Mouse (Mus musculus): ENCODE results near the gene Bspry.

DNA sequence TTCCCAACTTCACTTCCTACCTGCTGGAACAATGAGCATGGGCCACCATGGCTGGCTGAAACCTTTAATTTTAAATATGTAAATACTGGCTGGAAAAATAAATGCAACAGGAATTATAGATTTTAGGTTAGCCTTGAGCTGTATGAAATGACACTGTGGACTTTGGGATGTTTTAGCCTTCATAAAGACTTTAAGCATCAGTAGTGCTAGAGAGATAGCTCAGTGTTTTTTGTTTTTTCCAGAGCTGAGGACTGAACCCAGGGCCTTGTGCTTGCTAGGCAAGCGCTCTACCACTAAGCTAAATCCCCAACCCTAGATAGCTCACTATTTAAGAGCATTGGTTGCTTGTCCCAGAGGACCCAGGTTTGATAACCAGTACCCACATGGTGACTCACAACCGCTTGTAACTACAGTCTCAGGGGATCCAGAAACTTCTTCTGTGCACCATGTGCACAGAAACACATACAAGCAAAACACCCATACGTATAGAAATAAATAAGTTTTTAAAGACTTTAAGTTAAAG is 42.5 kb upstream of the Bspry start:
- TF ChIP-seq CTCF (IDR thresholded peaks at IDR 0.05; ENCODE audit: low read depth, low read length): no peak
- no peak for TF ChIP-seq POLR2A (IDR thresholded peaks at IDR 0.05; ENCODE audit: extremely low read depth, insufficient read depth, low read length)

All from liver, adult 2 months (tissue).